Mouse (Mus musculus) liver, postnatal 0 days (tissue): Measurements from ENCODE around the gene Mpig6b.

Experiments
- CTCF ChIP-seq: sonication (generic); IDR thresholded peaks from 2 replicates; pipeline ENCODE4 v1.5.1; 2016; ENCODE audit warnings: antibody characterized with exemption, low read depth
- EP300 ChIP-seq: IDR thresholded peaks from 2 replicates; pipeline ENCODE4 v1.6.1; 2016; ENCODE audit warnings: antibody characterized with exemption, low read depth, mild to moderate bottlenecking

GRCm38 (mm10) chr17:35105740-35106389, 39.9 kb upstream of the Mpig6b start:
- TF ChIP-seq CTCF (peak; percentile 79), EP300 (no peak)
